Mouse (Mus musculus) testis, adult 2 months (tissue): Measurements from ENCODE around the gene Sgsm3. TPM values are rescaled to one million over a fixed set of nuclear protein-coding genes. Genes with fewer than 3 reads are reported as not detected.

ENCODE experiments used
- H3K27ac ChIP-seq: fragments of 200-500 bp; 2 replicates; pipeline ENCODE4 v1.5.1; 2012; ENCODE audit warnings: low read depth, low read length; ENCODE audit not compliant: control insufficient read depth, insufficient read depth
- H3K27me3 ChIP-seq: fragments of 200-500 bp; 2 replicates; pipeline ENCODE4 v1.6.1; 2012; ENCODE audit warnings: mild to moderate bottlenecking, low read length, moderate library complexity; ENCODE audit not compliant: control insufficient read depth, insufficient read depth
- H3K36me3 ChIP-seq: fragments of 200-500 bp; 2 replicates; pipeline ENCODE4 v1.6.1; 2012; ENCODE audit warnings: mild to moderate bottlenecking, low read length; ENCODE audit not compliant: control insufficient read depth, insufficient read depth
- H3K4me1 ChIP-seq: fragments of 200-500 bp; 2 replicates; pipeline ENCODE4 v1.6.1; 2012; ENCODE audit warnings: low read length; ENCODE audit not compliant: control insufficient read depth, insufficient read depth
- H3K4me3 ChIP-seq: fragments of 200-500 bp; 2 replicates; pipeline ENCODE4 v1.5.1; 2012; ENCODE audit warnings: low read depth, mild to moderate bottlenecking, low read length, moderate library complexity, mixed read lengths; ENCODE audit not compliant: control insufficient read depth
- CTCF ChIP-seq: fragments of 200-500 bp; IDR thresholded peaks from 2 replicates; pipeline ENCODE4 v1.5.1; 2012; ENCODE audit warnings: low read depth, mild to moderate bottlenecking, inconsistent platforms, low read length, moderate library complexity; ENCODE audit not compliant: control insufficient read depth, insufficient read depth, insufficient replicate concordance
- POLR2A ChIP-seq: fragments of 200-500 bp; IDR thresholded peaks from 2 replicates; pipeline ENCODE4 v1.6.1; 2012; ENCODE audit warnings: low read depth, mild to moderate bottlenecking, inconsistent platforms, low read length, moderate library complexity; ENCODE audit not compliant: control insufficient read depth
- polyA plus RNA-seq: library from polyadenylated mRNA; depleted of rRNA; stranded (reverse); fragments of >200 nt; gene quantifications from 2 replicates; pipeline ENCODE4 v1.2.3, GENCODE M21; 2012

The Sgsm3 gene
- polyA plus RNA-seq, 1 experiment, result 79.5 TPM

- Histone ChIP-seq H3K27me3 (no peaks in the 10 kb centered on the region), H3K4me3 (no peak overlapping the region), H3K36me3 (no peaks in the 10 kb centered on the region), H3K4me1 (peaks cover 9% of the 10 kb centered on the region), H3K27ac (no peak overlapping the region)
- TF ChIP-seq CTCF (no peak), POLR2A (no peak)
Measured at GRCm38 (mm10) chr15:80981176-80981575, 3.6 kb downstream of the Sgsm3 start.

- Histone ChIP-seq H3K36me3 (no peaks in the 10 kb centered on the region), H3K4me3 (no peak overlapping the region), H3K27me3 (no peaks in the 10 kb centered on the region), H3K4me1 (peaks cover 5% of the 10 kb centered on the region), H3K27ac (no peak overlapping the region)
- TF ChIP-seq POLR2A, result no peak
- no peak for TF ChIP-seq CTCF
Measured at GRCm38 (mm10) chr15:80983264-80983663, 5.7 kb downstream of the Sgsm3 start.

GRCm38 (mm10) chr15:80988331-80988730 lies 10.8 kb downstream of the Sgsm3 start:
- TF ChIP-seq POLR2A (no peak), CTCF (no peak)
- Histone ChIP-seq H3K4me1 (no peaks in the 10 kb centered on the region; the same call in 1 of the 2 replicates), H3K27me3 (no peaks in the 10 kb centered on the region), H3K27ac (no peak overlapping the region), H3K36me3 (no peaks in the 10 kb centered on the region), H3K4me3 (no peak overlapping the region)

GRCm38 (mm10) chr15:80989712-80990111 lies 12.1 kb downstream of the Sgsm3 start:
- no peak for TF ChIP-seq POLR2A
- no peak for TF ChIP-seq CTCF
- Histone ChIP-seq H3K27ac (no peak overlapping the region), H3K27me3 (no peaks in the 10 kb centered on the region), H3K4me1 (no peaks in the 10 kb centered on the region; the same call in 1 of the 2 replicates), H3K36me3 (no peaks in the 10 kb centered on the region), H3K4me3 (no peak overlapping the region)

- TF ChIP-seq POLR2A (no peak), CTCF (no peak)
- Histone ChIP-seq H3K4me3 (no peak overlapping the region), H3K4me1 (no peaks in the 10 kb centered on the region; the same call in 1 of the 2 replicates), H3K27me3 (no peaks in the 10 kb centered on the region), H3K36me3 (no peaks in the 10 kb centered on the region), H3K27ac (no peak overlapping the region)
Measured at GRCm38 (mm10) chr15:80994959-80995358, 17.4 kb downstream of the Sgsm3 start.

- Histone ChIP-seq H3K4me1 (no peaks in the 10 kb centered on the region; the same call in 1 of the 2 replicates), H3K27ac (no peak overlapping the region), H3K36me3 (no peaks in the 10 kb centered on the region), H3K27me3 (no peaks in the 10 kb centered on the region), H3K4me3 (no peak overlapping the region)
- no peak for TF ChIP-seq POLR2A
- TF ChIP-seq CTCF, result no peak
Measured at GRCm38 (mm10) chr15:80996090-80996835, 18.7 kb downstream of the Sgsm3 start.

GRCm38 (mm10) chr15:80997077-80997476 lies 19.5 kb downstream of the Sgsm3 start:
- H3K27me3 ChIP-seq, result no peaks in the 10 kb centered on the region
- TF ChIP-seq CTCF (no peak), POLR2A (no peak)
- no peak overlapping the region for H3K4me3 ChIP-seq
- no peak overlapping the region for H3K27ac ChIP-seq
- H3K36me3 ChIP-seq, result no peaks in the 10 kb centered on the region
- H3K4me1 ChIP-seq, result no peaks in the 10 kb centered on the region; the same call in 1 of the 2 replicates
